Mouse (Mus musculus) liver, embryonic 15.5 days (tissue): ENCODE measurements at regions not wholly inside any gene's neighbourhood (a gene's known extent, or its start where the extent isn't known, plus 50 kb on each side); places are given as distances from the start of the nearest gene placed in this dataset.
"Not testable (repeated sequence)": the region's sequence is repeated elsewhere in the genome, so short reads cannot be mapped to it uniquely, and the experiment has no call there.

Experiments
- ATAC-seq: fragments of 200-750 bp; cut with Nextera tagmentation; 2 replicates; pipeline ENCODE4 v1.8.0; 2017; ENCODE audit warnings: moderate number of reproducible peaks, mild to moderate bottlenecking, moderate library complexity; ENCODE audit not compliant: insufficient read depth
- H3K27ac ChIP-seq: fragments of 300-500 bp; sonication (generic); replicated peaks from 2 replicates; pipeline ENCODE4 v1.5.1; 2015; ENCODE audit warnings: mild to moderate bottlenecking, inconsistent platforms
- H3K27me3 ChIP-seq: fragments of 300-500 bp; sonication (generic); 2 replicates; pipeline ENCODE4 v1.6.1; 2015; ENCODE audit warnings: mild to moderate bottlenecking, inconsistent platforms
- H3K36me3 ChIP-seq: fragments of 300-500 bp; sonication (generic); replicated peaks from 2 replicates; pipeline ENCODE4 v1.6.1; 2015; ENCODE audit warnings: moderate library complexity, mild to moderate bottlenecking, inconsistent platforms
- H3K4me1 ChIP-seq: fragments of 300-500 bp; sonication (generic); replicated peaks from 2 replicates; pipeline ENCODE4 v1.6.1; 2015; ENCODE audit warnings: inconsistent platforms
- H3K4me2 ChIP-seq: fragments of 300-500 bp; sonication (generic); 2 replicates; pipeline ENCODE4 v1.6.1; 2015; ENCODE audit warnings: moderate library complexity, mild to moderate bottlenecking, inconsistent platforms
- H3K4me3 ChIP-seq: fragments of 300-500 bp; sonication (generic); replicated peaks from 2 replicates; pipeline ENCODE4 v1.5.1; 2015; ENCODE audit warnings: mild to moderate bottlenecking, inconsistent platforms
- H3K9ac ChIP-seq: fragments of 300-500 bp; sonication (generic); 2 replicates; pipeline ENCODE4 v1.6.1; 2015; ENCODE audit warnings: moderate library complexity, mild to moderate bottlenecking, inconsistent platforms
- H3K9me3 ChIP-seq: fragments of 300-500 bp; sonication (generic); replicated peaks from 2 replicates; pipeline ENCODE4 v1.6.1; 2016; ENCODE audit warnings: inconsistent platforms
- WGBS: fragments of 180-500 bp; shearing (Covaris S2); methylation state at CpG from one replicate; pipeline ENCODE4 v1.1.7; 2015; ENCODE audit warnings: mixed read lengths; ENCODE audit not compliant: insufficient replicate concordance; 5-methylcytosine and 5-hydroxymethylcytosine counted together

DNA sequence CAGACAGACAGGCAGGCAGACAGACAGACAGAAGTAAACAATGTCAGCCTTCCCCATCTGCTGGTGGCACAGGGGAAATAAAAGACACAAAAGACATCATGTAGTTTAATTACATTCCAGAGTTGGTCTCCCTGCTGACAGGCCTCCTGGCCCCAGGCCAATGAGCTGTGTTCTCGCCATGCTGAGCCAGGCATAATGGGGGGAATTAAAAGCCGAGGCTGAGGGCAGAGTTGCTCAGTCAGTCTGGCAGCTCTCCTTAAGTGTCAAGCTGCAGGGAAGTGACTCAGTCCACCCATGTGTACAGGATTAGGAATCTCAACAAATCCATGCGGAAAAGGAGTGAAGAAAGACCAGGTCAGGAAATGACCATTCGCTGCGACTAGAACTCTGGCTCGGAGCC, 214.5 kb upstream of the Castor2 start:
- Histone ChIP-seq H3K27ac (no peak overlapping the region), H3K4me1 (no peaks in the 10 kb centered on the region), H3K4me2 (no peak overlapping the region), H3K9me3 (no peaks in the 10 kb centered on the region), H3K27me3 (no peaks in the 10 kb centered on the region), H3K9ac (no peak overlapping the region), H3K4me3 (no peak overlapping the region), H3K36me3 (no peaks in the 10 kb centered on the region)
- ATAC-seq, result no peak
- 56% methylated on average over 6 of the region's 6 CpGs for WGBS

DNA sequence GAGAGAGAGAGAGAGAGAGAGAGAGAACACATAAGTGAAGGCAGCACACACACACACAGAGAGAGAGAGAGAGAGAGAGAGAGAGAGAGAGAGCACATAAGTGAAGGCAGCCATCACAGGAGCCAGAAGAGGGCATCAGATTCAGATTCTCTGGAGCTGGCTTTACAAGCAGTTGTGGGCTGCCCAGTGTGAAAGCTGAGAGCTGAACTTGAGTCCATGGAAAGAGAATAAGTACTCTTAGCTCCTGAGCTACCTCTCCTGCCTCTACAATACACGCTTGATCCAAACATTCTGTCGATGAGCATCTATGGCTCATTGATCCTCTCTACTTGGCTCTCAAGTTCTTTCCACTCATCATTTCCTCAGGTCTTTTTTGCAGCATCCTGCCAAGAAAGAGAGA, 214.9 kb upstream of the Castor2 start:
- WGBS, result 67% methylated on average over 2 of the region's 2 CpGs
- Histone ChIP-seq H3K4me2 (no peak overlapping the region), H3K27me3 (no peaks in the 10 kb centered on the region), H3K4me1 (no peaks in the 10 kb centered on the region), H3K9ac (no peak overlapping the region), H3K4me3 (no peak overlapping the region), H3K36me3 (no peaks in the 10 kb centered on the region), H3K27ac (no peak overlapping the region), H3K9me3 (no peaks in the 10 kb centered on the region)
- no peak for ATAC-seq

DNA sequence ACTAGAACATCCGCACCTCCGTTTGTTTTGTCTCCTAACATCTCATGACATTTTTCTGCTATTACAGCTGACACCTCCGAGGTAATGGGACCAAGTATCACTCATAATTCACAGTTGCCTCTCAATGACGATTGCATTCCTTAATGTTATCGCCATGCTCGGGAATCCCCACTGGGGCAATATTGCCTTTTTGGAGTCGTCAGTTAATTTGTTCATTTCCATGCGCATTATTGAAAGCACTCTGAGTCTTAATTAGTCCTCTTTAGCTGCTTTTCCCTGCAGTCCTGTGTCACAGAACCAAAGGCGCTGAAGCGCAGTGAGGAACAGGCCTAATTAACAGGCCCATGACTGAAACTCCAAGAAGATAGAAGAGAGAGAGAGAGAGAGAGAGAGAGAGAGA, 255.0 kb upstream of the Castor2 start:
- H3K4me3 ChIP-seq, result no peak overlapping the region
- H3K27ac ChIP-seq, result no peak overlapping the region
- ATAC-seq, result no peak
- no peaks in the 10 kb centered on the region for H3K4me1 ChIP-seq
- H3K9ac ChIP-seq, result no peak overlapping the region
- no peak overlapping the region for H3K4me2 ChIP-seq
- 60% methylated on average over 10 of the region's 10 CpGs for WGBS
- no peaks in the 10 kb centered on the region for H3K36me3 ChIP-seq
- H3K9me3 ChIP-seq, result no peaks in the 10 kb centered on the region
- H3K27me3 ChIP-seq, result no peaks in the 10 kb centered on the region

DNA sequence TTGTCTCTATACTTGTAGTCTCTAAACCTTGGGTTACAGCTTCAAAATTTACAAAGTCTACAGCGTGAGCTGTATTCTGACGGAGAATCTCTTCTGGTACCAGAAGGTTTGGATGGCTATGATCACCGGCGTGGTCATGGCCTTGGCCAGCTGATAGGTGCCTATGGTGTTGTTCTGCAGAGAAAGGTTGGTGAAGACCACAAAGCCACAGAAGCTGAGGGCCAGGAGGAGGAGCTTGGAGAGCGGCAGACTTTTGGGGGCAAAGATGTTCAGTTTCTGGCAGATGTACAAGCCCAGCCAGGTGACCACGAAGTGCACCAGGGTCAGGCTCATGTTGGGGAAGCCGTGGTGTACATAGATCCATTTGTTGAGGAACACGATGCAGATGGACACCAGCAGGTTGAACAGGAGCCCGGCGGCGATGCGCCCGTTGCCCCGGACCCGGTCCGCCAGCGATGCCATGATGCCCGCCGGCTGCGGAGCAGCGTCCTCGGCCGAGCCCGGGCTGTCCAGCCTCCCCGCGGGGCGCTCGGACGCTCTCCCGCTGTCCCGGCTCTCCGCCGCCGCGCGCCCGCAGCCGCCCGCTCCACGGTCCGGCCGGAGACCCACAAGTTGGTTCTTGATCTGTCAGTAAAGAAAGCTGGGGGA, 257.3 kb upstream of the Castor2 start:
- H3K9me3 ChIP-seq, H3K27ac ChIP-seq, H3K4me3 ChIP-seq, H3K36me3 ChIP-seq, H3K4me1 ChIP-seq, H3K4me2 ChIP-seq, H3K9ac ChIP-seq, H3K27me3 ChIP-seq: not testable (repeated sequence)
- 59% methylated on average over 21 of the region's 42 CpGs for WGBS
- peak; percentile 61 for ATAC-seq

DNA sequence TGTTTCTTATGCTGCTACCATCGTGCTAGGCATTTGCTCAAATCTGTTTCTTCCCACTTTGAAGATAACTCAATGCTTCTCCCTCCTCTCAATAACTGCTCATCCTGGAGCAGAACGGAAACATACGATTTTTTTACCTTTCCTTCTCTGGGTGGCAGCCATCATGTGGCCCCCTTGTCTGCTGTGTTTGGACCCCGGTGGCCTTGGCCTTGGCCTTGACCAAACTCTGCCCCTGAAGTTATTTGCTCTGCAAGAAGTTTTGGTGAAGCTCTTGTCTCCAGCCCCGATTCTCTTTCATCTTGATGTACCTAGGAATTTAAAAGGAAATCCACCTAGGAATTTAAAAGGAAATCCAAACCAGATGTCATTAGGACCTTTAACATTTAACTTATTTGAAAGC, 261.2 kb upstream of the Castor2 start:
- whole genome bisulfite sequencing, result 61% methylated on average over 5 of the region's 5 CpGs
- H3K36me3 ChIP-seq, result no peaks in the 10 kb centered on the region
- ATAC-seq, result no peak

DNA sequence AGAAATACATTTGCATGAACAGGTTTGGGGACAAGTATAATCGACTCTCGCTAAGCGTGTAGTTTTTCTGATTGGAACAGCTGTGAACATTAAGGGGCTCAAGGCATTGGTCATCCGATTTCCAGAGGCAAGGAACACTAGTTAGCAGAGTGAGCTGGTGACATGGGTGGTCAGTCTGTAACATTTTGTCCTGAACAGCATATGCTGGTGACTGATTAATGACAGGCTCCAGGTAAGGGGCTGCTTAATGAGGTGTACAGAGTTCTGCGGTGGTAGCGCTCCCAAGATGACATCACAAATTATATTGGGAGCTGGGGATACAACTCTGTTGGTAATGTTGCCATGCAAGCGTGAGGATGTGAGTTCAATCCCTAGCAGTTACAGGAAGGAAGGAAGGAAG, 266.3 kb upstream of the Castor2 start:
- no peak overlapping the region for H3K4me3 ChIP-seq
- H3K9me3 ChIP-seq, result 0 out of 2 replicates have a peak, but pooled peaks cover 3% of the 10 kb centered on the region
- no peak overlapping the region for H3K9ac ChIP-seq
- H3K27ac ChIP-seq, result no peak overlapping the region
- H3K27me3 ChIP-seq, result no peaks in the 10 kb centered on the region
- H3K4me2 ChIP-seq, result no peak overlapping the region
- no peaks in the 10 kb centered on the region for H3K36me3 ChIP-seq
- WGBS, result 64% methylated on average over 7 of the region's 7 CpGs
- ATAC-seq, result no peak
- no peaks in the 10 kb centered on the region for H3K4me1 ChIP-seq

More for the DNA sequence above, 261.2 kb upstream of the Castor2 start:
- no peak overlapping the region for H3K4me3 ChIP-seq
- H3K4me2 ChIP-seq, result no peak overlapping the region
- H3K4me1 ChIP-seq, result no peaks in the 10 kb centered on the region
- no peak overlapping the region for H3K9ac ChIP-seq
- no peaks in the 10 kb centered on the region for H3K9me3 ChIP-seq
- H3K27ac ChIP-seq, result no peak overlapping the region
- no peaks in the 10 kb centered on the region for H3K27me3 ChIP-seq

DNA sequence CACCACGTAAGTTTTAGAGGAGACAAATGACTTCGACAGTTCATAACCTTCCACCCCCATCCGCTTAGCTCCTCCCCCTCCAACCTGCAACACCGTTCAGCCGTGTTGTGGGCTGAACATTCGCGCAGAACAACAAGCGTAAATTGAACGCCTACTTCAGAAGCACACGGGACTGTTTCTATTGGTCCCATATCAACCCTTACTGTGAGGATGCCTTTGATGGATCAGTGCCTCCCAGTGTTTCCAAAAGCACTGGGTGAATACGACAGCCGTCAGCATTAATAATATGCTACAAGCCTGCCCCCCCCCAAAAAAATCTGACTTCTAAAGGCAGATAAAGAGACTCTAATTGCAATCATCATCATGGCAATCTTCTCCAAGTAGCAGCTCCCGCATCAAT, 271.3 kb upstream of the Castor2 start:
- Histone ChIP-seq H3K27ac (no peak overlapping the region), H3K27me3 (no peaks in the 10 kb centered on the region), H3K4me1 (no peaks in the 10 kb centered on the region), H3K4me3 (no peak overlapping the region), H3K9me3 (0 out of 2 replicates have a peak, but pooled peaks cover 3% of the 10 kb centered on the region), H3K9ac (no peak overlapping the region), H3K36me3 (no peaks in the 10 kb centered on the region), H3K4me2 (no peak overlapping the region)
- ATAC-seq, result no peak
- 78% methylated on average over 13 of the region's 13 CpGs for WGBS

DNA sequence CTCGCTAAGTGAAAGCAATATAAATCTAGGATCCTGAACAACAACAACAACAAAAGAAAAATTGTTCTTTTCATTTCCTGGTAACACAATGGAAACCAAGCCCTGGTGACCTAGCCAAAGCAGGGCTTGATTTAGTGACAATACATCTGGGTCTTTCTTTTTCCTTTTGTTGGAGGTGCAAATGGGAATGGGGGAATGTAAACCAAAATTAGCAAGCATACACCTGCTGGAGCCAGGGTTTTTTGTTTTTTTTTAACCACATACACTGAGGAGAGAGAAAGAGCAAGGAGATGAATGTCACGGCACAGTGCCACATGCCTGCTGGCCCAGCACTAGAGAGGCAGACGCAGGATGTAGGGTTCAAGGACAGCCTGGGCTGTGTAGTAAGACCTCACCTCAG, 275.6 kb upstream of the Castor2 start:
- Histone ChIP-seq H3K27me3 (no peaks in the 10 kb centered on the region), H3K4me2 (no peak overlapping the region), H3K4me3 (no peak overlapping the region), H3K9ac (no peak overlapping the region), H3K27ac (no peak overlapping the region), H3K9me3 (0 out of 2 replicates have a peak, but pooled peaks cover 3% of the 10 kb centered on the region), H3K36me3 (no peaks in the 10 kb centered on the region), H3K4me1 (no peaks in the 10 kb centered on the region)
- ATAC-seq, result no peak
- WGBS, result 71% methylated on average over 3 of the region's 3 CpGs

DNA sequence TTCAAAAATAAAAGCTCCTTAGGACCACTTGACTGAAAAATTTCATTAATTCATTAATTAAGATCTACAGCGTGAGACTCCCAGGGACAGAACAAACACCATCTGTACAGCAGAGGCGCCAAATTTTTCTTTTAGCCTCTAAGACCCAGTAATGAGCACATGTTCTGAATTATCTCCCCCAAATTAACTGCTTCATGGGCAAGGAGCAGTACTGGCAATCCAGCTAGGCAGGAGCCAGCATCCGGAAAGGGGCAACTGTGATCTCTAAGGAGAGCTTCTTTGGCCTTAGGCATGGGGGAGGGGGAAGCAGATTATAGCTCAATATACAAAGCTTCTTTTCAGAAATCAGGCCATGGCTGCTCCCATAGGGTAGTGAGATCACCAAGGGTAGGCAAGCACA, 278.2 kb upstream of the Castor2 start:
- 80% methylated on average over 3 of the region's 3 CpGs for WGBS
- Histone ChIP-seq H3K9me3 (no peaks in the 10 kb centered on the region), H3K4me3 (no peak overlapping the region), H3K36me3 (no peaks in the 10 kb centered on the region), H3K4me1 (no peaks in the 10 kb centered on the region), H3K9ac (no peak overlapping the region), H3K4me2 (no peak overlapping the region), H3K27ac (no peak overlapping the region), H3K27me3 (no peaks in the 10 kb centered on the region)
- ATAC-seq, result no peak

DNA sequence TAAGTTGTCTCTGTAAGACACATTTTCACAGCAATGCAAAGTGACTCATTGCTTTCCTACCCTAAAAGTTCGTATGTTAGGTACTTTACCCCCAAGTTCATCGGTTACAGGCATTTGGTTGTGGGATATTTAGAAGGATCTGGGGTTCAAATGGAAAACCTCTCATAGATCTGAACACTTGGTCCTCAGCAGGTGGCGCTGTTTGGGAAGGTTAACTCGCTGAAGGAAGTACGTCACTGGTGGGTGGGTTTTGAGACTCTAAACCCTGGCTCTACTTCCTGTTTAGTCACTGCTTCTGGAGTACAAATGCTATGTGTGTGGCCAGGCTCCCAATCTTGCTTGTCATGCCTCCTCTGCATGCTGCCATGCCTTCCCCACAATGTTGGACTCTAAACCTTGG, 284.0 kb upstream of the Castor2 start:
- ATAC-seq, result no peak
- H3K27me3 ChIP-seq, result no peaks in the 10 kb centered on the region
- no peaks in the 10 kb centered on the region for H3K4me1 ChIP-seq
- no peak overlapping the region for H3K4me2 ChIP-seq
- no peak overlapping the region for H3K27ac ChIP-seq
- H3K4me3 ChIP-seq, result no peak overlapping the region
- no peak overlapping the region for H3K9ac ChIP-seq
- H3K36me3 ChIP-seq, result no peaks in the 10 kb centered on the region
- H3K9me3 ChIP-seq, result no peaks in the 10 kb centered on the region
- 64% methylated on average over 5 of the region's 5 CpGs for WGBS

DNA sequence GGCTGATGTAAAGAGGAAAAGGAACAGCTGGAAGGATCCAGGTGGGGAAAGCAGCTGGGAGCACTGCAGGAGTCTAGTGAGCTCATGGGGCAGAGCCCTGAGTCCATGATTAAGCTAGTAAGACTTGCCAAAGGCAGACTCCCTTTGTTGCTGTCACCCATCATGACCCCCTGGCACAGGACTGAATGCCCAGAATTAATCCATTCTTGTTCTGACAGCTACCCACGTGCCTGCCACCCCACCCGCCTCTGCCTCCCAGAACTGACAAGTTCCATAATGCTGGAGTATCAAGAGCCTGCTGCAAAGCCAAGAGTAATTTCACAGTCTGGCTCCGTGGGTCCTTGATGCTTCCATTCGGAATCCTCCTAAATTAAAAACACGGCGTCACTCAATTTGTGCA, 285.1 kb upstream of the Castor2 start:
- no peak for ATAC-seq
- H3K27ac ChIP-seq, result no peak overlapping the region
- no peaks in the 10 kb centered on the region for H3K9me3 ChIP-seq
- WGBS, result 57% methylated on average over 6 of the region's 6 CpGs
- H3K4me3 ChIP-seq, result no peak overlapping the region
- no peaks in the 10 kb centered on the region for H3K36me3 ChIP-seq
- H3K4me2 ChIP-seq, result no peak overlapping the region
- no peaks in the 10 kb centered on the region for H3K4me1 ChIP-seq
- H3K27me3 ChIP-seq, result no peaks in the 10 kb centered on the region
- no peak overlapping the region for H3K9ac ChIP-seq

DNA sequence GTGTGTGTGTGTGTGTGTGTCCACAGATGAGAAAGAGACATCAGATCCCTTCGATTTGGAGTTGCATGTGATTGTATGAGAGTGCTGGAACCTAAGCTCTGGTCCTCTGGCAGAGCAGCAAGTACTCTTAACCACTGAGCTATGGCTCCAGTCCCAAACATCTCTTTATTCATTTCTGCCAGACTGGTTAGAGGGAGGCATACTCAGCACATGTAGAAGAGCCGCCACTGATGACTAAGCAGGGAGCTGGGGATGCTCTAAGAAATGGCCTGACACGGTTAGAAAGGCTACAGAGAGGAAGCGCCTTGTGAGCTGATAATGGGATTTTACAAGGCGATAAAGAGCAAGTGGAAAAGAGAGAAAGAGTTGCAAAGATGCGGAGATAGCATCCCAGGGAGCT, 287.3 kb upstream of the Castor2 start:
- no peaks in the 10 kb centered on the region for H3K4me1 ChIP-seq
- H3K9me3 ChIP-seq, result no peaks in the 10 kb centered on the region
- H3K36me3 ChIP-seq, result no peaks in the 10 kb centered on the region
- no peak overlapping the region for H3K27ac ChIP-seq
- H3K9ac ChIP-seq, result no peak overlapping the region
- H3K27me3 ChIP-seq, result no peaks in the 10 kb centered on the region
- no peak overlapping the region for H3K4me3 ChIP-seq
- WGBS, result 28% methylated on average over 6 of the region's 6 CpGs
- no peak overlapping the region for H3K4me2 ChIP-seq
- no peak for ATAC-seq
